Mouse (Mus musculus): ENCODE results near the gene Mlst8.

Mlst8 gene

DNA sequence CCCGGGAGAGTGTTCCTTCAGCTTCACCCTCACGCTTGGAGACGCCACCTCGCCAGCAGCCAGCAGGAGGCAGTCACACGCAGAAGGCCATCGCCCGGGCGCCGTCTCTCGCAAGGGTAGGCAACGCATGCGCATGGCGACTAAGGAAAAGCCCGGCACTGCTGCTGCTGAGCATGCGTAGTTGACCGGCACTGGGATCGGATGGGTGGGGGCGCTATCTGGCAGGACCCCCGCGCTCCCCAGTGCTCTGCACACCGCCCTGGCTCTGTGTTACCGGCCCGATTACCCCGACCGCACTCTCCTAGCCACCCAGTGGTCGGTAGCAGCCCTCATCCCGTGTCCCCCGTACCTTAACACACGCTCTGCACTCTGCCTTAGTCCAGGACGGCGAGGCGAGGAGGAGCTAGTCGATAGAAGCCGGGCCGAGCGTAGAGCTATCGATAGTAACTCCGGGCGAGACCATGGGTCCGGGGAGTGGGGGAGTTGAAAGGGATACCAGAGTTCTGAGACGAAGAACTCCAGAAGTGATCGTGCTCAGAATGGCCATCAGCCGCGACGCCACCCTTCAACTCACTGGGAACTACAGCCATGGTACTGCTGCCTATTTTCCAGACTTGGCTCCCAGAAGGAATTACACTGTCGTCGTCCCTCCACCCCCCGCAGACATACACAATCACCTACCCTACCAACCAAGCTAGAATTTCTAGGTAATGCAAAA lies at the start of gene Mlst8:
Gene Mlst8, minus strand, starts transcription at position 416 of the 718 bp plus-strand sequence.
- DNase-seq: peak; percentile 98 to 99

DNA sequence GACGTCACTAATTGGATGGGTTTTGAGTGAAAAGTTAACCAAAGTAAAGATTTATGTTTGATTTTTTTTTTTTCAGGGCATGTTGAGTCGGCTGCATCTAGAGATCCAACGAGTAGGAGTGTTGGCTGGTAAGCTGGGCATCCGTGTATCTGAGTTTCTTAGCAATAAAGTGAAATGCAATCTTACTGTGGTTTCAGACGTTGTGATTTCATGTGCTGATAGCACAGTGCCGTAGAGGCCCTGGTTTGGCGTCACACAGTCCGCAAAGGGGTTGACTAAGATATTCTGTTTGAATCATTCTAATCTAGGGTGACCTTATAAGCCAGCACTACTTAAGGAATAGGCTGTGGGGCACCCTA lies 49.7 kb upstream of the Mlst8 start:
- DNase-seq: no peak

GRCm38 (mm10) chr17:24527723-24528559 lies 49.1 kb upstream of the Mlst8 start, which contains the start of gene Traf7:
Gene Traf7, minus strand, starts transcription at chr17:24527938.
- peak; percentile 91 to 92 for DNase-seq

- no peak for DNase-seq
Measured at GRCm38 (mm10) chr17:24527315-24527714, 48.4 kb upstream of the Mlst8 start.

DNA sequence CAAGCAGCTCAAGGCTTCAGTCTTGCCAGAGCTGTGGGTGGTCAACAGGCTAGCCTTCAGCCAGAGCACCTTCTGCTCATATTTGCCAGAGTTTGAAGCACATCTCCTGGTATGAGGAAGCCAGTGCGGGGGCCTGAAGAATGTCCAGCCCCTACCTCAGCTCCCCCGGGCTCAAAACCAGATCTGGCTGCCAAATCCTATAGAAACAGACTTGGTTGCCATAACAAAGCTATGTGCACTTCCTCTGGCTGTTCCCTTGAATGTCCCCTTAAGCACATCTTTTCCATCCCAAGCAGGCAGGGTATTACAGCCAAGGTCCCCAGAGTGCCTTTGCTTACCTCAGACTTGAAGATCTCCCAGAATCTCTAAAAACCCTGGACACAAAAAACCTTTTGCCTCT lies 45.9 kb upstream of the Mlst8 start:
- DNase-seq: no peak

DNA sequence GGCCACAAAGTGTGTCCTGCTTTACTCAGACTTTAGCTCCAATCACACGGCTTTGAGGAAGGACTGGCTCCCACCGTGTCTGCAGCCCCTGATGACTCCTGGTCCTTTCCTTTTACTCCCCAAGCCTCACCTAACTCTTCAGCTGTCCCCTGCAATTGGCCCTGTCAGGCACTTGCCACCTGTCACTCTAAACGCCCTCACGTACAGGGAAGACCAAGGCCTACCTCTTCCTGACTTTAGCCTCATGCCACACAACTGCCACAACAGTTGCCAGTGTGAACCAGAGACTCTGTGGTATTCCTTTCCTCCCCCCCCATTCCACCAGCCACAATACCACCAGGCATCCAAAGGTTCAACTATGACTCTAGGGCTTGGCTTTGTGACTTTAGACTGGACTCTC lies 41.6 kb upstream of the Mlst8 start:
- DNase-seq: no peak

- no peak for DNase-seq
Measured at GRCm38 (mm10) chr17:24514270-24515257, 35.7 kb upstream of the Mlst8 start.

GRCm38 (mm10) chr17:24513609-24514008 lies 34.7 kb upstream of the Mlst8 start:
- peak; percentile 71 to 74 for DNase-seq

DNA sequence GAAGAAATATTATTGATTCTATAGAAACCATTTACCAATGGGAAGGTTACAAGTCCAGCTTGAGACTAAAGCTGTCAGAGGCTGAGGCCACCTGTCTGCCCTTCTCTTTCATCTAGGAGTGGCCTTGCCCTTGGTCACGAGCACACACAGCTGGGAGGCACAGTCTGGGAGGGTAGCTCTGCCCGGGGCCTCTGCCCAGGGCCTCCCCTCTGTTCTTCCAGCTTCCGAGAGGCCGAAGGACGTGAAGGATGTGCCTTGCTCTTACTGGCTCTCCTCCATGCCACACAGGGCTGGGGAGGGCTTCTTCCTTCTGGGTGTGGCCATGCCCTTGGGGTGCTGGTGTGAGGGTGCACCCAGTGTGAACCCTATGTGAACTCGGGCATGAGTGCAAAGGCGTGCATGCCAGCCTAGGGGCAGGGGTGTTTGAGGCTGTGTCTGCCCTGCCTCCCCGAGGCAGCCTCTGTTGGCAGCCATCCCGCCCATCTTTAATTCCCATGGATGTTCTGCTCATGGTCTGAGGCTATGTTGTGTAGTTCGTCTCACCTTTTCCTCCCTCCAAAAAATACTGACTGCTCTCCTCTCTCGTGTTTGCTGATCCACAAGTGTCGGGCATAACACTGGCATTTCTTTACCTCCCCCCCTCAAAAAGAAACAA lies 29.1 kb upstream of the Mlst8 start:
- DNase-seq: no peak

GRCm38 (mm10) chr17:24507129-24507664 lies 28.3 kb upstream of the Mlst8 start:
- DNase-seq: no peak

GRCm38 (mm10) chr17:24506332-24507070 lies 27.6 kb upstream of the Mlst8 start:
- peak; percentile 41 to 58 for DNase-seq

- no peak for DNase-seq
Measured at GRCm38 (mm10) chr17:24505286-24505955, 26.5 kb upstream of the Mlst8 start.

- DNase-seq: no peak
Measured at GRCm38 (mm10) chr17:24504085-24504484, 25.2 kb upstream of the Mlst8 start.

- no peak for DNase-seq
Measured at GRCm38 (mm10) chr17:24502208-24502607, 23.3 kb upstream of the Mlst8 start.

DNA sequence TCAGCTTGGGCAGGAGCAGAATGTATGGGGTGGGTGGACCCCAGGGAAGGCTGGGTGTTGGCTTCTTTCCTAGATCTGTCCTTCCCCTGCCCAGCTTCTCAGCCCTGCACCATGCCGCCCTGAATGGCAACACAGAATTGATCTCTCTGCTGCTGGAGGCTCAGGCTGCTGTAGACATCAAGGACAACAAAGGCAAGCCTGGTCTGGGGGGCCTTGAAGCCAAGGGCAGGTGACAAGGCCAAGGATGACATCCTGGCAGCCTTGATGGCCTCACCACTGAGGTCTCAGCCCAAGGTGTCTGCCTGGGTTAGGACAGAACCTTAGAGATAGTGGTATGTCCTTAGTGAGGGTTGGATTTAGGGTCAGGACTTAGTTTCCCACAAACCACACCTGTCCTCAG lies 17.1 kb upstream of the Mlst8 start:
- DNase-seq: no peak

DNA sequence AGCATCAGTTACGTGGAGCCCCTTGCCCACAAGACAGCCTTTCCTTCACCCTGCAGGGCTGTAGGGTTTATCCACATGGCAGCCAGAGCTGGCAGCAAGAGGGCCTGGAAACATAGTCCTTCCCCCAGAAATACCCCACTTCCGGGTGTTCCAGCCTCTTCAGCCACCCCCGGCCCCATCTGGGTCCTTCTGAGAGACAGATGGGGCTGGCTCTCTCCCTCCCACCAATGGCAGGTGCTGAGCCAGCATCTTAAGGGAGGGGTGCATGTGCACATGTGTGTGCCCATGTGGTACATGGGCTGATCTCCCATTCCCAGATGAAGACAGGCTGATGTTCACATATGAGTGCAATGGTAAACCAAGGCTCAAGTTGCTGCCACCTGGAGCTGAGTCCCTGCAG lies 16.6 kb upstream of the Mlst8 start:
- no peak for DNase-seq

DNA sequence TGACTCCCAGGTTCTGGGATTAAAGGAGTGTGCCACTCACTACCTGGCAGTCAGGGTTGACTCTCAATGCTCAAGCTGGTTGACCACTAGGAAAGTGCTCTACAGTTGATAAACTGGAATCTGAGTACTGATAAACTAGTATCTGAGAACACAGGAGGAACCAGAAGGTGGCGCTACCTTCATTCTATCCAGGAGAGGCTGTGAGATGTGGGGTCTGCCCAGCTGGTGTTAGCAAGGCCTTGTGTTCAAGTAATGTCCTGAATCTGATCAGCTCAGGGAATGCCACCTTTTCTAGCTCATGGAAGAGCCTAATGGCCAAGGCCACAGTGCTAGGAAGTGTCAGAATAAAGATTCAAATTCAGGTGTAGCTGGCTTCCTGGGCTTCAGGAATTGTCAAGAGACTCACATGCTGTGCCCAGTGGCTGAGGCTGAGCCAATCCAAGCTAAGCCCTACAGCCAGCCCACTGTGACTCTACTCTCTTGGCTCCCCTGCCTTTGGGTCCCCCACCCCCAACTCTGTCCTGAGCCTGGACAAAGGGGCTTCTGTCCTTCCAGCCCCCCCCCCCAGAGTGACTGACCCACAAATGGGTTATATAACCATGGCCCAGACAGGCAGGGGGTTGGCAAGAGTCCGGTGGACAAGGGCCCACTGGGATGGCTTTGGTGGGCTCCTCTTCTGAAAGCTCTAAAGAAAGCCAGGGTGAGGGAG lies 15.9 kb upstream of the Mlst8 start:
- peak; percentile 53 to 66 for DNase-seq

- no peak for DNase-seq
Measured at GRCm38 (mm10) chr17:24490399-24490798, 11.5 kb upstream of the Mlst8 start.

GRCm38 (mm10) chr17:24489265-24490030 lies 10.6 kb upstream of the Mlst8 start:
- no peak for DNase-seq

All from cerebellum, postnatal 36 days (tissue).